16 mouse cellular contexts compared by ENCODE assay signal in the genomic region with DNA sequence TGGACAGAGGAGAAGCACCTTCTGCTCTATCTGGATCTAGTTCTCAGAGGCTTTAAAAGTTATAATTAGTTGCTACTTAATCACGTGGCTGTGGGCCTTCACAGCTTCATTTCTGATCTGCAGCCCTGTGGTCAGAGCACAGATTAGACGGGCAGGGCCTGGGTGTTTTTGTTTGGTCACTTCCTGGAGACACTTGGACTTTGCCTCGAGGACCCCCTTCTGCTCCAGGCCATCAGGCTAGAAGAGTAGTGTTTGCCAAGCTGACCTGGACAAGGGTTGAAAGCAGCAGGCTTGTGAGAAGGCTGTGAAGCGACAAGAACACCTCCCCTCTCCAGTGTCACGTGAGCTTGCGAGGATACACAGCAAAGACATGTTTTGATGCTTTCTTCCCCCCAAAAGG. TPM values are rescaled to one million over a fixed set of nuclear protein-coding genes. Genes with fewer than 3 reads are reported as not detected.
A peak's percentile ranks its signal among the peaks of the same experiment; 100 is the strongest.
DNase-seq lines count a peak whose midpoint lies in the region; ATAC-seq and TF ChIP-seq lines count a peak whose summit lies in the region.
"Had no signal": no experiment of that assay in that cellular context is flagged by ENCODE, and none has a peak within 500 bp of the region (broad histone marks: within the 10 kb centered on the region; RNA-seq: fewer than 3 reads in every experiment).

No protein-coding gene starts in this region.

- intact Hi-C loops in gastrocnemius, adult 2 months (cut with DNase I), result loop anchor here (5.0 kb wide), 1 partner anchor 36 kb away; no protein-coding TSS in a partner anchor
- intact Hi-C loops in gastrocnemius, postnatal 36 days (cut with DNase I), result no loop called here

- no peak for TF ChIP-seq CTCF in gastrocnemius, adult 2 months (IDR thresholded peaks at IDR 0.05)

- H3K4me3 ChIP-seq in gastrocnemius, adult 2 months, result peak overlapping the region; percentile 38
- H3K4me3 ChIP-seq in intestine, embryonic 14.5 days (ENCODE audit: low read depth, low read length), result no peak overlapping the region
- H3K4me3 ChIP-seq in intestine, embryonic 15.5 days (replicated peaks), result no peak overlapping the region
- H3K4me3 ChIP-seq in embryonic facial prominence, embryonic 14.5 days (ENCODE audit: low read depth, low read length), result no peak overlapping the region
- H3K4me3 ChIP-seq: embryonic facial prominence, embryonic 15.5 days; hindbrain, embryonic 15.5 days; limb, embryonic 12.5 days; neural tube, embryonic 12.5 days had no signal

- peak overlapping the region; percentile 90 for H3K27ac ChIP-seq in gastrocnemius, adult 2 months
- peak overlapping the region; percentile 14; the same call in 1 of the 2 replicates for H3K27ac ChIP-seq in intestine, embryonic 14.5 days (ENCODE audit: low read depth)
- H3K27ac ChIP-seq in intestine, embryonic 15.5 days, result no peak overlapping the region; the same call in 1 of the 2 replicates
- peak overlapping the region; percentile 28; the same call in 1 of the 2 replicates for H3K27ac ChIP-seq in embryonic facial prominence, embryonic 14.5 days (replicated peaks; ENCODE audit: low read depth, low read length)
- H3K27ac ChIP-seq: embryonic facial prominence, embryonic 15.5 days; hindbrain, embryonic 15.5 days; limb, embryonic 12.5 days; neural tube, embryonic 12.5 days had no signal

- 71% methylated on average over 6 of the region's 6 CpGs for WGBS in intestine, embryonic 14.5 days
- WGBS in intestine, embryonic 15.5 days, result 58% methylated on average over 6 of the region's 6 CpGs
- 64% methylated on average over 6 of the region's 6 CpGs for WGBS in embryonic facial prominence, embryonic 14.5 days

- peaks cover 11% of the 10 kb centered on the region for H3K36me3 ChIP-seq in intestine, embryonic 14.5 days (ENCODE audit: control insufficient read depth, insufficient read depth, low read length)
- H3K36me3 ChIP-seq in intestine, embryonic 15.5 days, result peaks cover 1% of the 10 kb centered on the region
- H3K36me3 ChIP-seq in embryonic facial prominence, embryonic 14.5 days (ENCODE audit: control insufficient read depth, insufficient read depth, low read length), result peaks cover 22% of the 10 kb centered on the region

- H3K27me3 ChIP-seq in intestine, embryonic 14.5 days (replicated peaks; ENCODE audit: control insufficient read depth, insufficient read depth, low read length), result no peaks in the 10 kb centered on the region
- H3K27me3 ChIP-seq in intestine, embryonic 15.5 days (replicated peaks), result no peaks in the 10 kb centered on the region
- H3K27me3 ChIP-seq in embryonic facial prominence, embryonic 14.5 days (replicated peaks; ENCODE audit: control insufficient read depth, insufficient read depth, low read length), result no peaks in the 10 kb centered on the region
- H3K27me3 ChIP-seq: embryonic facial prominence, embryonic 15.5 days; hindbrain, embryonic 15.5 days; limb, embryonic 12.5 days; neural tube, embryonic 12.5 days had no signal

- H3K9ac ChIP-seq in intestine, embryonic 14.5 days (ENCODE audit: low read length), result no peak overlapping the region
- H3K9ac ChIP-seq in intestine, embryonic 15.5 days, result no peak overlapping the region
- no peak overlapping the region for H3K9ac ChIP-seq in embryonic facial prominence, embryonic 14.5 days (ENCODE audit: low read depth, low read length)
- H3K9ac ChIP-seq: embryonic facial prominence, embryonic 15.5 days; hindbrain, embryonic 15.5 days; limb, embryonic 12.5 days; neural tube, embryonic 12.5 days had no signal

- no peaks in the 10 kb centered on the region for H3K9me3 ChIP-seq in intestine, embryonic 14.5 days (ENCODE audit: control insufficient read depth, low read length)
- no peaks in the 10 kb centered on the region for H3K9me3 ChIP-seq in intestine, embryonic 15.5 days
- no peaks in the 10 kb centered on the region for H3K9me3 ChIP-seq in embryonic facial prominence, embryonic 14.5 days (ENCODE audit: control insufficient read depth, low read length)
- H3K9me3 ChIP-seq: embryonic facial prominence, embryonic 15.5 days; hindbrain, embryonic 15.5 days; limb, embryonic 12.5 days; neural tube, embryonic 12.5 days had no signal

- no peak for ATAC-seq in intestine, embryonic 14.5 days (replicated peaks; ENCODE audit: low FRiP score, low TSS enrichment, low read depth)
- no peak; the same call in 1 of the 2 replicates for ATAC-seq in intestine, embryonic 15.5 days
- no peak for ATAC-seq in embryonic facial prominence, embryonic 14.5 days (ENCODE audit: low read depth)
- ATAC-seq: activated CD4-positive, CD25-positive, alpha-beta regulatory T cell, adult 4 months had no signal

- no peak for DNase-seq in gastrocnemius, adult 2 months
- DNase-seq in gastrocnemius, postnatal 36 days, result no peak
- no peak for DNase-seq in intestine, embryonic 14.5 days (ENCODE audit: low spot score)
- no peak for DNase-seq in embryonic facial prominence, embryonic 14.5 days (ENCODE audit: low spot score)
- peak; percentile 64 to 87 for DNase-seq in kidney, postnatal 25 days
- DNase-seq in cerebellum, adult 18-20 months, result no peak
- DNase-seq in left cerebral cortex, adult 9 months (ENCODE audit: low spot score in 2 of 2), result no peak
- DNase-seq: B cell, adult 2 months; cerebellum, postnatal 10 days; thymus, adult 2 months had no signal

- peaks cover 31% of the 10 kb centered on the region for H3K4me1 ChIP-seq in intestine, embryonic 14.5 days (replicated peaks; ENCODE audit: control insufficient read depth, insufficient read depth, low read length)
- H3K4me1 ChIP-seq in intestine, embryonic 15.5 days (replicated peaks), result peaks cover 23% of the 10 kb centered on the region
- H3K4me1 ChIP-seq in embryonic facial prominence, embryonic 14.5 days (ENCODE audit: control insufficient read depth, insufficient read depth, low read length), result peaks cover 20% of the 10 kb centered on the region

- H3K4me2 ChIP-seq in intestine, embryonic 14.5 days (ENCODE audit: low read length), result no peak overlapping the region
- no peak overlapping the region for H3K4me2 ChIP-seq in intestine, embryonic 15.5 days (replicated peaks)
- H3K4me2 ChIP-seq in embryonic facial prominence, embryonic 14.5 days (ENCODE audit: low read depth, low read length), result no peak overlapping the region
- H3K4me2 ChIP-seq: embryonic facial prominence, embryonic 15.5 days; hindbrain, embryonic 15.5 days; limb, embryonic 12.5 days; neural tube, embryonic 12.5 days had no signal

RNA-seq across cellular contexts. Expression of gene Zfp462, which starts 58.3 kb away (rescaled TPM):
- 10 to 100 TPM; 20.9 to 27.4 TPM for total RNA-seq in gastrocnemius, adult 2 months (2021)
- 10 to 100 TPM in 1 of 2 experiments, 1 to 10 TPM in 1; 9.3 to 12.0 TPM for total RNA-seq in gastrocnemius, postnatal 36 days (2021)
- polyA plus RNA-seq in intestine, embryonic 14.5 days (2014; fragmentation: Nextera tagmentation; extraction: Ambion mirVana), result 3.5 and 5.1 TPM in 2 replicates
- 2.8 and 3.2 TPM in 2 replicates for polyA plus RNA-seq in intestine, embryonic 15.5 days (2015; fragmentation: Nextera tagmentation; extraction: Ambion mirVana)
- polyA plus RNA-seq in embryonic facial prominence, embryonic 14.5 days (2014; fragmentation: Nextera tagmentation; extraction: Ambion mirVana), result 3.0 and 6.7 TPM in 2 replicates

Comparison
In these comparisons a context has a peak if more than half of its experiments do, and no peak if none do; other contexts are left out.
1. DNase-seq: peak in kidney, postnatal 25 days (2 of 2); none in gastrocnemius, adult 2 months (single experiment), gastrocnemius, postnatal 36 days (0 of 2), intestine, embryonic 14.5 days (single experiment), embryonic facial prominence, embryonic 14.5 days (single experiment), cerebellum, adult 18-20 months (0 of 2) and left cerebral cortex, adult 9 months (0 of 2).